Mouse (Mus musculus) thymus, postnatal 0 days (tissue): ENCODE results near the gene Cytl1. TPM values are rescaled to one million over a fixed set of nuclear protein-coding genes. Genes with fewer than 3 reads are reported as not detected.

Source experiments
- DNase-seq: peaks from one replicate; pipeline ENCODE4 v3.0.0-alpha.2; 2015; ENCODE audit warnings: low spot score
- polyA plus RNA-seq: library from polyadenylated mRNA; unstranded; fragments of >200 nt; fragmentation: Nextera tagmentation; extraction: Ambion mirVana; gene quantifications from 2 replicates; pipeline ENCODE4 v1.2.1, GENCODE M21; 2015

The Cytl1 gene
- polyA plus RNA-seq, result 2.7 and 3.5 TPM in 2 replicates

DNA sequence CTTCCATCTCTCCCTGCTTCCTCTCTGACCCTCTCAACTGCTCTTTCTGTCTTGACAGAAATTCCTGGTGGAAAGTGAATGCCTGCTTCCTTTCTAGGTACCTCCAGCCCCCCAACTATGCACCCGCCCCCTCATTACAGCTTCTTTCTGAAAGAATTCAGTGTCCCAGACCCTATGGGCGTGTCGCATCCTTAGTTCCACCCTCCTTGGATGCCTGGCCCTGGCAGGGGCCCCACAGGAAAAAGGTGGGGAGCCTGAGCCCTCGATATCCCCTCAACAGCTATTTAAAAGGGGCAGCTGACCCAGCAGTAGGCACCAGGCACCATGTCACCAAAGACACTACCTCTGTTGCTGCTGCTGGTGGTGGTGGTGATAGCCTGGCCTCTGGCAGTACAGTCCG lies at the start of gene Cytl1:
Gene Cytl1, plus strand, starts transcription at position 296 of the 400 bp plus-strand sequence.
- no peak for DNase-seq

GRCm38 (mm10) chr5:37692759-37693158 lies 42.6 kb upstream of the Cytl1 start:
- DNase-seq, result no peak

DNA sequence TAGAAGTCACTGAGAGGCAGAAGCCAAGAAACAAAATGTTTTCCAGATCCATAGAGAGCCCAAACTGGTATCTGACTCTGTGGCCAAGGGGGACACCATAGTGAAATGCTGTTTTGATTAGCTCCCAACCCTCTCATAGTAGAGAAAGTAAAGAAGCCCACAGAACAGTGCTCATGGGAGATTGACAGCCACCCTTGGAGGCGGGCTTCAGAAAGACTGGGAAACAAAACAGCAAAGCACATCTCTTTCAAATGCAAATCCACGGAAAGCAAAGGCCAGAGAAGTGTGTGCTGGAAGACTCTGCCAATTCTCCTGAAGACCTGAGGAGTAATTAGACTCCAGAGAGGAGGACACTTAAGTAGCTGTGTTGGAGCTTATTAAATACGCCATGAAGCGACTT lies 39.5 kb upstream of the Cytl1 start:
- no peak for DNase-seq

DNA sequence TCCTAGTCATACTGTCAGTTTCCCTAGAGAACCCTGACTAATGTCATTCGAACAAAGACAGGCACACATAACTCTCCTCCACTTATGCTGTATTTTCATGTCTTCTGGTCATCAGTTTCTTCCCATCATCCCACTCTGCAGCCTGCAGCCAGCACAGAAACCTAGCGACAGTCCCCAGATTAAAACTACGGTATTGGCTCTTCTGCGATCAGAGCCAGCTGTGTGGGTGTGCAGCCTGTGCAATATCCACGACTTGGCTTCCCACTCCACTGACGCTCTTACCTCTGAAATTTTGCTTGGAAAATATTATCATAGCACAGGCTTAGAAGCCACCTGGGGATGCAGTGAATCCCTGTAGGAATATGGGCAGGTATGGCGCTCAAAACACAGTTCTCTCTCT lies 38.0 kb upstream of the Cytl1 start:
- DNase-seq, result no peak

GRCm38 (mm10) chr5:37699757-37700156 lies 35.6 kb upstream of the Cytl1 start:
- peak; percentile 27 for DNase-seq

DNA sequence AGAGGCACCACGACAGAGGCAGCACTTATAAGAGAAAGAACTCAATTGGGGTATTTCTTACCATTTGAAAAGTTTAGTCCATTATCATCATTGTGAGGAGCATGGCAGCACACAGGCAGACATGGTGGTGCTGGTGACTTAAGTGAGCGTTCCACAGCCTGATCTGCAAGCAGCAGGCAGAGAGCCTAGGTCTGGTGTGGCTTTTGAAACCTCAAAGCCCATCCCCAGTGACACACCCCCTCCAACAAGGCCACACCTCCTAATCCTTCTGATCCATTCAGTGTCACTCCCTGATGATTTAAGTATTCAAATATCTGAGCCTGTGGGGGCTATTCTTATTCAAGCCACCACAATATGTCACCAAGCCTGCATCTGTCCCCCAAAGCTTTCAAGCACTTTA lies 30.4 kb upstream of the Cytl1 start:
- no peak for DNase-seq

GRCm38 (mm10) chr5:37708124-37708523 lies 27.2 kb upstream of the Cytl1 start:
- DNase-seq, result no peak

GRCm38 (mm10) chr5:37709257-37709904 lies 25.9 kb upstream of the Cytl1 start:
- no peak for DNase-seq

- no peak for DNase-seq
These were observed 18.6 kb upstream of the Cytl1 start, which contains the start of gene Stk32b for GRCm38 (mm10) chr5:37716505-37717372. Gene Stk32b, minus strand, starts transcription at chr5:37717171.

DNA sequence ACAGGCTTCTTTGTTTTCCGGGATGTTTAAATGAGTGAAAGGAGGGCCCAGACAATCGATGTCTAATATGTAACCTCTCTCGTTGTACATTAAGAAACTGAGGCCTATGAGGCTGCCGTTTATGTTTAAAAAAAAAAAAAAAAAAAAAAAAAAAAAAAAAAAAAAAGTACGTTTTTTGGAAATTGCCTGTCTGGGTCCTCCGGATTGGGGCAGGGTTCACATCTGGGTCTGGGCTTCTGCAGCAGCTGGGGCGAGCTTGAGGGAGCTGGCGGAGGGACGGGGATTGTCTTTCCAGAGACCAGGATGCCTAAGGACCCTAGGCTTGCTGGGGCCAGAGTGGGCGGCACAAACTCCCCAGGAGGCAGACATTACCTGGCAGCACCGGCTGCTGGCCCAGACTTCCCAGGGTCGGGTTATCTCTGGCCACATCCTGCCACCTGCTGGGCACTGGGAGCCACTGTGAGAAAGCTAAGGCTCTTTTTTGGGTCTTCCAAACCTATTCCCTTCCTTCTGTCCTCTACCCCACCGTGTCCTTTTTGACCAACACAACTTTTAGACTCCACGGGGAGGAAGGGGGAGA lies 17.8 kb upstream of the Cytl1 start:
- DNase-seq, result no peak

GRCm38 (mm10) chr5:37720670-37721069 lies 14.6 kb upstream of the Cytl1 start:
- DNase-seq, result no peak

GRCm38 (mm10) chr5:37725220-37725886 lies 10.0 kb upstream of the Cytl1 start:
- no peak for DNase-seq

GRCm38 (mm10) chr5:37730781-37731180 lies 4.5 kb upstream of the Cytl1 start:
- no peak for DNase-seq

GRCm38 (mm10) chr5:37736213-37736612 lies 894 bp downstream of the Cytl1 start:
- no peak for DNase-seq

- DNase-seq, result no peak
These were observed 8.8 kb downstream of the Cytl1 start for GRCm38 (mm10) chr5:37743889-37744707.

GRCm38 (mm10) chr5:37752027-37752967 lies 17.0 kb downstream of the Cytl1 start:
- peak; percentile 12 for DNase-seq

DNA sequence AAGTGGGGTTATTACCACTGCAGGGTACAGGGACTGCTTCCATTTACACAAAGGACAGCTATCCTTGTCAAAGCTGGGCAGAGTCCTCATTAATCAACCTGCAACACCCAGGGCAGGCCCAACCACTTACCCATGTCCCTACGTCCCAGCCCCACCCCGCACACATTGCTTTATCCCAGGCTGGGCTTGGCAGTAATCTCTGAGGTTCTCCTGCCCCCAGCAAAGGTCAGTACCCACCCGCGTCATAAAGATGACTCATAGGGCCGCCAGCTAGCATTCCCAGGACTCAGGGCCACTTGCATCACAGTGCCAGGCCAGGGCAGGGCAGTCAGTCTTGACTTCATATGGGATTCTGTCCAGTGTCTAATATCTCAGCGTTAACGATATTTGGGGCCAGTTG lies 18.0 kb downstream of the Cytl1 start:
- DNase-seq, result no peak

- DNase-seq, result no peak
These were observed 26.7 kb downstream of the Cytl1 start for GRCm38 (mm10) chr5:37762046-37762445.

DNA sequence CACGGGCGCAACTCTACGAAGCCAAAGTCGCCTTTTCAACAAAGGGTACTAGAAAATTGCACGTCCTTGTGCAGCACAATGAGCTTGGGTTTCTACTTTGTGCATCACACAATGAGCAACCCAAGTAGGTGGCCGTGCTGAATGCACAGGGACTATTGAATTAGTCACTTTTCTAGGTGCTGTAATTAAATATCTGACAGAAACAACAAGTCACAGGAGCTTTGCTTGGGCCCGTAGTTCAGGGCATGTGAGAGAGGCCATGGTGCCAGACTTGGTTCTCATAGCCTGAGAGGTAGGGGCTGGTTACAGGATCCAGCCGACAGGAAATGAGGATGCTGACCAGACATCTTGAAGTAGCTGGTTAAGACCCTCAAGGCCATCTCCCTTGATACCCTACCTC lies 30.5 kb downstream of the Cytl1 start:
- DNase-seq, result no peak

DNA sequence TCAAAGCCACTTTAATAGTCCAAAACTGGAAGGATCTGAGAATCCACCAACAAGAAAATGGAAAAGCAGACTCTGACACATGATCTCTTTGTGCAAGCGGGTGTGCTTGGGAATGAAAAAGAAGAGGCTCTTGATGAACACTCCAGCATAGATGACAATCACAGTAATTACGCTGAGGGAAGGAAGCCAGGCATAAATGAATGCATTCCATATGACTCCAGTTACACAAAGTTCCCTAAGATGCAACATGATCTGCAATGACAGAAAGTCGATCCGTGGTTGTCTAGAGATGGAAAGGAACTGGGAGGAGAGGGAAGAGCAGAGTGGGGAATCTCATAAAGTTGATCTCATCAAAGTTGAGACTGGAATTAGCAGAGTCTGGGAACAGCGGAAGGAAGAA lies 31.9 kb downstream of the Cytl1 start:
- no peak for DNase-seq
